Mouse (Mus musculus) E14TG2a.4 (cell line): Measurements from ENCODE around the gene Angptl8.

ENCODE experiments used
- CTCF ChIP-seq: conservative IDR thresholded peaks from 2 replicates; pipeline ENCODE4 v1.5.1; 2014; ENCODE audit warnings: low read length
- POU5F1 ChIP-seq: IDR thresholded peaks from 2 replicates; pipeline ENCODE4 v1.6.1; 2014; ENCODE audit warnings: low read length, borderline replicate concordance

DNA sequence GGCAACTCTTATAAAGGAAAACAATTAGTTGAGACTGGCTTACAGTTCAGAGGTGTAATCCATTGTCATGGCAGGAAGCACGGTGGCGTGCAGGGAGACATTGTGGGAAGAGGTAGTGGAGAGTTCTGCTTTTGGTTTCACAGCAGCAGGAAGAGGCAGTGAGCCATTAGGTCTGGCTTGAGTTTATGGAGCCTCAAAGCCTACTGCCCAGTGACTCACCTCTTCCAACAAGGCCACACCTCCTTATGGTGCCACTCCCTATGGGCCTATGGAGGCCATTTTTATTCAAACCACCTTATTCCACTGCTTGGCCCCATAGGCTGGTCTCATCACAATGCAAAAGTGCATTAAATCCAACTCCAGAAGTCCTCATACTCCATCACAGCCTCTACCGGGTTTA lies 24.3 kb downstream of the Angptl8 start:
- TF ChIP-seq CTCF (no peak), POU5F1 (no peak)
